Mouse (Mus musculus) lung, embryonic 14.5 days (tissue): ENCODE measurements around the gene Mvb12b. TPM values are rescaled to one million over a fixed set of nuclear protein-coding genes. Genes with fewer than 3 reads are reported as not detected.

Experiments used
- ATAC-seq: fragments of 200-750 bp; cut with Nextera tagmentation; 2 replicates; pipeline ENCODE4 v1.8.0; 2017; ENCODE audit warnings: mild to moderate bottlenecking, moderate TSS enrichment, moderate library complexity; ENCODE audit not compliant: insufficient read depth
- DNase-seq: peaks from one replicate; pipeline ENCODE4 v3.0.0-alpha.2; 2015
- H3K27ac ChIP-seq: fragments of 300-500 bp; sonication (generic); 2 replicates; pipeline ENCODE4 v1.5.1; 2014; ENCODE audit warnings: low read depth, mild to moderate bottlenecking, moderate library complexity
- H3K27me3 ChIP-seq: fragments of 300-500 bp; sonication (generic); 2 replicates; pipeline ENCODE4 v1.6.1; 2014; ENCODE audit warnings: low read length, control low read depth; ENCODE audit not compliant: insufficient read depth
- H3K36me3 ChIP-seq: fragments of 300-500 bp; sonication (generic); 2 replicates; pipeline ENCODE4 v1.6.1; 2014; ENCODE audit warnings: control low read depth; ENCODE audit not compliant: insufficient read depth
- H3K4me1 ChIP-seq: fragments of 300-500 bp; sonication (generic); 2 replicates; pipeline ENCODE4 v1.6.1; 2014; ENCODE audit warnings: antibody characterized with exemption, control low read depth; ENCODE audit not compliant: insufficient read depth
- H3K4me2 ChIP-seq: fragments of 300-500 bp; sonication (generic); 2 replicates; pipeline ENCODE4 v1.6.1; 2014; ENCODE audit warnings: mild to moderate bottlenecking
- H3K4me3 ChIP-seq: fragments of 300-500 bp; sonication (generic); 2 replicates; pipeline ENCODE4 v1.5.1; 2014; ENCODE audit warnings: low read depth, low read length
- H3K9ac ChIP-seq: fragments of 300-500 bp; sonication (generic); 2 replicates; pipeline ENCODE4 v1.6.1; 2014
- H3K9me3 ChIP-seq: fragments of 300-500 bp; sonication (generic); 2 replicates; pipeline ENCODE4 v1.6.1; 2016; ENCODE audit warnings: low read depth, low read length, control low read depth
- CTCF ChIP-seq: IDR thresholded peaks from 2 replicates; pipeline ENCODE4 v1.5.1; 2016; ENCODE audit warnings: antibody characterized with exemption, low read depth
- WGBS: fragments of 180-500 bp; shearing (Covaris S2); extraction: QIAGEN DNeasy Blood & Tissue Kit; methylation state at CpG from one replicate; pipeline ENCODE4 v1.1.7; 2014; 5-methylcytosine and 5-hydroxymethylcytosine counted together
- polyA plus RNA-seq: library from polyadenylated mRNA; unstranded; fragments of >200 nt; fragmentation: Nextera tagmentation; extraction: Ambion mirVana; gene quantifications from 2 replicates; pipeline ENCODE4 v1.2.1, GENCODE M21; 2014

Gene Mvb12b
- polyA plus RNA-seq, 1 experiment from 2014 or later, result 20.7 TPM

GRCm38 (mm10) chr2:33803083-33803615 is 84.6 kb downstream of the Mvb12b start:
- WGBS, result 84% methylated on average over 12 of the region's 12 CpGs
- no peak overlapping the region for H3K4me2 ChIP-seq
- ATAC-seq (no peak), DNase-seq (no peak)
- H3K27ac ChIP-seq, result no peak overlapping the region
- H3K9me3 ChIP-seq, result no peaks in the 10 kb centered on the region
- no peak for TF ChIP-seq CTCF
- H3K4me1 ChIP-seq, result no peaks in the 10 kb centered on the region
- no peaks in the 10 kb centered on the region for H3K27me3 ChIP-seq
- H3K9ac ChIP-seq, result no peak overlapping the region
- H3K4me3 ChIP-seq, result no peak overlapping the region
- H3K36me3 ChIP-seq, result peaks cover 29% of the 10 kb centered on the region; the same call in 1 of the 2 replicates

- no peak for TF ChIP-seq CTCF
- no peak overlapping the region for H3K4me2 ChIP-seq
- no peak for ATAC-seq
- H3K27ac ChIP-seq, result no peak overlapping the region
- peaks cover 35% of the 10 kb centered on the region; the same call in 1 of the 2 replicates for H3K36me3 ChIP-seq
- H3K9me3 ChIP-seq, result no peaks in the 10 kb centered on the region
- WGBS, result 75% methylated on average over 13 of the region's 13 CpGs
- no peaks in the 10 kb centered on the region for H3K4me1 ChIP-seq
- no peaks in the 10 kb centered on the region for H3K27me3 ChIP-seq
- H3K9ac ChIP-seq, result no peak overlapping the region
- H3K4me3 ChIP-seq, result no peak overlapping the region
- DNase-seq, result no peak
These were observed 86.0 kb downstream of the Mvb12b start for GRCm38 (mm10) chr2:33801760-33802159.

GRCm38 (mm10) chr2:33801336-33801735 is 86.4 kb downstream of the Mvb12b start:
- Histone ChIP-seq H3K27ac (no peak overlapping the region), H3K4me3 (no peak overlapping the region), H3K4me2 (no peak overlapping the region), H3K36me3 (peaks cover 35% of the 10 kb centered on the region; the same call in 1 of the 2 replicates), H3K4me1 (no peaks in the 10 kb centered on the region), H3K27me3 (no peaks in the 10 kb centered on the region), H3K9me3 (no peaks in the 10 kb centered on the region), H3K9ac (no peak overlapping the region; the same call in 1 of the 2 replicates)
- ATAC-seq (no peak), DNase-seq (peak; percentile 18)
- TF ChIP-seq CTCF, result no peak
- WGBS, result 67% methylated on average over 8 of the region's 8 CpGs

GRCm38 (mm10) chr2:33800221-33800620 is 87.5 kb downstream of the Mvb12b start:
- Histone ChIP-seq H3K27me3 (no peaks in the 10 kb centered on the region), H3K4me1 (no peaks in the 10 kb centered on the region), H3K9ac (no peak overlapping the region), H3K4me3 (no peak overlapping the region), H3K27ac (0 out of 2 replicates have a peak overlapping the region, but pooled peaks have one; percentile 18), H3K9me3 (no peaks in the 10 kb centered on the region), H3K4me2 (no peak overlapping the region), H3K36me3 (peaks cover 32% of the 10 kb centered on the region; the same call in 1 of the 2 replicates)
- TF ChIP-seq CTCF, result no peak
- DNase-seq (no peak), ATAC-seq (no peak)
- WGBS, result 76% methylated on average over 6 of the region's 6 CpGs

- no peak for ATAC-seq
- Histone ChIP-seq H3K4me1 (no peaks in the 10 kb centered on the region), H3K4me3 (no peak overlapping the region), H3K9ac (no peak overlapping the region), H3K36me3 (peaks cover 18% of the 10 kb centered on the region; the same call in 1 of the 2 replicates), H3K27me3 (no peaks in the 10 kb centered on the region), H3K9me3 (no peaks in the 10 kb centered on the region), H3K27ac (no peak overlapping the region), H3K4me2 (no peak overlapping the region)
- WGBS, result 78% methylated on average over 15 of the region's 15 CpGs
- no peak for DNase-seq
- no peak for TF ChIP-seq CTCF
These were observed 91.9 kb downstream of the Mvb12b start for GRCm38 (mm10) chr2:33795716-33796472.

- ATAC-seq, result no peak
- 89% methylated on average over 7 of the region's 7 CpGs for WGBS
These were observed 92.7 kb downstream of the Mvb12b start for GRCm38 (mm10) chr2:33795001-33795580.

GRCm38 (mm10) chr2:33794483-33794882 is 93.3 kb downstream of the Mvb12b start:
- no peak overlapping the region for H3K27ac ChIP-seq
- no peak for TF ChIP-seq CTCF
- no peak overlapping the region for H3K4me2 ChIP-seq
- no peaks in the 10 kb centered on the region for H3K27me3 ChIP-seq
- no peaks in the 10 kb centered on the region for H3K4me1 ChIP-seq
- no peak for DNase-seq
- no peaks in the 10 kb centered on the region for H3K9me3 ChIP-seq
- H3K36me3 ChIP-seq, result peaks cover 11% of the 10 kb centered on the region; the same call in 1 of the 2 replicates
- no peak overlapping the region for H3K4me3 ChIP-seq
- ATAC-seq, result no peak
- WGBS, result 65% methylated on average over 9 of the region's 9 CpGs
- no peak overlapping the region for H3K9ac ChIP-seq

More at GRCm38 (mm10) chr2:33795001-33795580, 92.7 kb downstream of the Mvb12b start:
- Histone ChIP-seq H3K36me3 (peaks cover 11% of the 10 kb centered on the region; the same call in 1 of the 2 replicates), H3K9me3 (no peaks in the 10 kb centered on the region), H3K27ac (no peak overlapping the region), H3K4me3 (no peak overlapping the region), H3K4me2 (no peak overlapping the region), H3K9ac (no peak overlapping the region), H3K27me3 (no peaks in the 10 kb centered on the region), H3K4me1 (no peaks in the 10 kb centered on the region)
- TF ChIP-seq CTCF, result no peak
- no peak for DNase-seq
